Mouse (Mus musculus) gastrocnemius, adult 18-20 months (tissue): ENCODE measurements around the gene Nanos3. TPM values are rescaled to one million over a fixed set of nuclear protein-coding genes. Genes with fewer than 3 reads are reported as not detected.

Experiments
- DNase-seq: peaks from one replicate; pipeline ENCODE4 v3.0.0; 2021; ENCODE audit warnings: low spot score
- total RNA-seq, 2 experiments: library from RNA; stranded (reverse); gene quantifications; 2 replicates each; pipeline ENCODE4 v1.2.3; 2021

Nanos3 gene
- total RNA-seq, 2 experiments from 2014 or later, result 0.82 TPM; not detected in 1

- peak; percentile 82 for DNase-seq
These were observed 16.7 kb upstream of the Nanos3 start for GRCm38 (mm10) chr8:84201545-84202245.

DNA sequence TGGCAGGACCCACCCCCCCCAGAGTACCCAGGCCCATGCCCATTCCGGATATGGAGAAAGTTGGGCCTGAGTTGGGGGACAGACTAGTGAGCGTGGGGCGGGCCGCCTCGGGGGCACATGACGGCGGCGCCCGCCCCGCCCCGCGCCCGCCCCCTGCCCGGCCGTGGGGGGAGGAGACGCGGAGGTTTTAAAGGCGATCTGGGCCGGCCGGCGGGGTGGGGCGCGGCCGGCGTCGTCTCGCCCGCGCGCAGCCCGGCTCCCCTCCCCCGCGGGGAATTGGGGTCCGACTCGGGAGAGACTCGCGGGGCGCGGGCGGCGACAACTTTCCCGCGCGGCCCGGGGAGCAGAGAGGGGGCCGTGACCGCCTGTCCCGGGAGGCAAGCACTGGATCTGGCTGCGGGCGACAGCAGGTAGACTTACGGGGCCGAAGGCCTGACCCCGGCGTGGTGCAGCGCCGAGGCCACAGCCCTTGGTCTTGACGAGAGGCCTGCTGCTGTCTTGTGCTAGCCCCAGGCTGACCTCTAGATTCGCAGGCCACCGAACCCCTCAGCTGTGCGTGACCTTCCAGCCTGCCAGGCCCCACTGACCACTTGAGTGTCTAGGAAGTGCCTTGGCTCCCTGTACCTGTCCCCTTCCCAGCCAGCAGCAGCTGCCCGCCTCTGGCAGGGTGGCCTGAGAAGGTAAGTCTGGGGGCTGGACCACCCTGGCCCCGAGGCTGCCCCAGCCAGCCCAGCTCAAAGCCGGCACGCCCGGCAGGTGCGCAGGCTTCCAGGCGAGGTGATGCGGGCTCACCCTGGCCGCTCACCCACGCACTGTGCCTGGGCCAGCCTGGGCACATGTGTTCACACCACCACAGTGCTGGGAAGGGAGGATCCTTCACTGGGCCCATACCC, 15.9 kb upstream of the Nanos3 start:
- peak; percentile 84 for DNase-seq

GRCm38 (mm10) chr8:84200126-84200555, 15.1 kb upstream of the Nanos3 start:
- no peak for DNase-seq

GRCm38 (mm10) chr8:84199348-84200125, 14.5 kb upstream of the Nanos3 start:
- no peak for DNase-seq

DNA sequence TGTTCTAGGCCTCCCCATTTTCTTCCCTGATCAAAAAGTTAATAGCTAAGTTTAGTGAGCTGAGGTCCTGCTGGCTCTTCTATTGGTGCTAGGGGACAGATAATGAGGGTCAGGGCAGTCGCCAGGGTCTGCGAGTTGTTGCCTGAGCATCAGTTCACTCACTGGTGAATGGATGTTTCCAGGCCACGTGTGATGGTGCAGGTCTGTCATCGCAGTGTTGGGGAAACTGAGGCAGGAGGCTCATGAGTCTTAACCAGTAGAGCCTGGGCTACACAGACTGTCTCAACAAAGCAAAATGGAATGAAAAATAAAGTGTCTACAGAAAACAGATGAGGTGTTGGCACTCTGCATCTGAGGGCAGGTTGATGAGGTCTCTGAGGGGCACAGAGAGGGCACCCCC, 13.9 kb upstream of the Nanos3 start:
- no peak for DNase-seq

DNA sequence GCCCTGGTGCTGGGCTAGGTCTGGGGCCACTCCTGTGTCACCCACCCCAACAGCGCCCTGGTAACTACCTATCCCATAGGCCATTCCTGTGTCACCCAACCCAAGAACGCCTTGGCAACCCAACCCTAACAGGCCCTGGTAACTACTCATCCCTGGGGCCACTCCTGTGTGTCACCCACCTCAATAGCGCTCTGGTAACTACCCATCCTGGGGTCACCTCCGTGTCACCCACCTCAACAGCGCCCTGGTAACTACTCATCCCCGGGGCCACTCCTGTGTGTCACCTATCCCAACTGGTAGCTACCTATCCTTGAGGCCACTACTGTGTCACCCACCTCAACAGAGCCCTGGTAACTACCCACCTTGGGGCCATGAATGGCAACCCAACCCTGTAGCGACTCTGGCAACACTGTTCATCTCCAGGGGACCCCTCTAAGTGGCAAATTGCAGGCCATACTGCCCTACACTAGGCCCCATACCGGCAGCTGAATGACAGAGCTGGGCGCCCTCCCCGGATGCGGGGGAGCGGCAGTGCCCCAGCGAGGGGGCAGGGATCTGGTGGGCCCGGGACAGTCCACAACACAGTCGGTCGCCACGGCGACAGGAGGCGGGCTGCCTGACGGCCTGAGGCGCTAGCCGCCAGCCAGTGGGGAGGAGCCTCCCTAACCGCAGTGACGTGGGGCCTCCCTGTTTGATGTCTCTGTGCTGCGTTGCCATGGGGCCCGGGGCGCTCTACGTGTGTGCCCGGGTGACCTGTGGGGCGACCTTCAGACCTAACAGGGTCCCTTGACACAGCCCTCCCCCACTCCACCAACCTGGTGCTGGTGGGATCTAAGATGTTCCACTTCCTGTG, 13.1 kb upstream of the Nanos3 start:
- DNase-seq, result peak; percentile 92

DNA sequence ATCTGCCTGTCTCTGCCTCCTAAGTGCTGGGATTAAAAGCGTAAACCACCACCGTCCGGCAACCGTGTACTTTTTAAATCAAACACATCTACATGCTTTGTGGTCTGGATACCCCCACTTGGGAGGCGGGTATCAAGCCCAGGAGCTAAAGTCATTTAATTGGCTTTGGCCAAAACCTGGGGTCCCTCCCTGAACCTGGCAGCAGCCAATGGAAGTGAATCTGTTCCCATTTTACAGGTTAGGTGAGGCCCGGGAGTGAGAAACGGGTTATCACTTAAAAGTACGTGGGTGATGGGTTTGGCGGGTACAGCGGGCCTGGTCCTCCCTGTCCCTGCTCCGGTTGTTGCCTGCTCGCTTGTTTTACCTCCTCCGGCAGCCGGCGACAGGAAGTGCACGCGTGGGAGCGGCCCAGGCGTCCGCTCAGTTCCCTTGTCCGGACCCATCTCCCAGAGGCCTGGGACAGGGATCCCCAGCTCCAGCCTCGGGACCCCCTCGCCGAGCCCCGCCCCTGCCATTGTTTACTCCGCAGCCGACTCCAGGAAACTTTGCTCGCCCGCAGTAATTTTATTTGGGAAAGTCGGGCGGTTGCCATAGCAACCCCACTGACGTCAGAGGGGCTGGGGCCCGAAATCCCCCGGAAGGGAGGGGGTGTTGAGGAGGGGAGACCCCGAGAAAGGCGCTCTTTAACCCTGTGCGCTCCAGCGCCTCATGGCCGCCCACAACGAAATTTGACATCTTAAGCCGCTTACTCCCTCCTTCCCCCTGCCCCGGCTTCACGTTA, 12.3 kb upstream of the Nanos3 start:
- peak; percentile 90 for DNase-seq

GRCm38 (mm10) chr8:84194224-84194743, 9.3 kb upstream of the Nanos3 start:
- no peak for DNase-seq

- no peak for DNase-seq
These were observed 8.5 kb upstream of the Nanos3 start for GRCm38 (mm10) chr8:84193566-84193965.

DNA sequence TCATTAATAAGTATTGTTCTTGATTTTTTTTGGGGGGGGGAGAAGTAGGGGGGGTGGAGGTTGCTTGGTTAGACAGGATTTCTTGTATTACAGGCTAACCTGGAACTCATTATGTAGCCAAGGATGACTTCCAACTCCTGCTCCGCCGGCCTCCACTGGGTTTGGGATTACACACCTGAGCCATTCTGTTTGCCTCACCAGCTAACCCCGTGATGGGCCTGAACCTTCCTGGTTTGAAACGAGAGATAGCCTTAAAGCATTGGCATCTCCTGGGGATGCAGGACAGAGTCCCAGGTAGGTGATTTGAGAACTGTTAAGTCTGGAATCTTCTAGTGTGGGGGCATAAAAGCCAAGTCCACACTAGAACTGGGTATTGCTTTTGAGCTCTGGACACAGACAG, 8.1 kb upstream of the Nanos3 start:
- no peak for DNase-seq

DNA sequence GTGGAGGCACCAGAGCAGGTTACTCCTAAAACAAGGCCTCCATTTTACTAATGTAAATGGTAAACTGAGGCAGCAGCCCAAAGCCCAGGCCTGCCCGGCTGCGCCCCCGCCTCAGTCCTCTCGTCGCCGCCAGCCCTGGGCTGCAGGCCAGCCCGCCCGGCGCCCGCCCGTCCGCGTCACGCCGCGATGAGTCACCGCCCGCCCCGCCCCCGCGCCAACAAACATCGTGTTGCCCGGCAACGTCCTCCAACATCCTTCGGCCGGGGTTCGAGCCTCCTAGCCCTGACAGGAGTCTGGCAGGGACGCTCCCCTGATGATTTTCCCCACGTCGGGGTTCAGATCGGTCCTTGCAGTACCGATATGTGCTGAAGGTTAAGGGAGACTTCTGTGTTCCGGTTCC, 7.5 kb upstream of the Nanos3 start:
- DNase-seq, result peak; percentile 84

DNA sequence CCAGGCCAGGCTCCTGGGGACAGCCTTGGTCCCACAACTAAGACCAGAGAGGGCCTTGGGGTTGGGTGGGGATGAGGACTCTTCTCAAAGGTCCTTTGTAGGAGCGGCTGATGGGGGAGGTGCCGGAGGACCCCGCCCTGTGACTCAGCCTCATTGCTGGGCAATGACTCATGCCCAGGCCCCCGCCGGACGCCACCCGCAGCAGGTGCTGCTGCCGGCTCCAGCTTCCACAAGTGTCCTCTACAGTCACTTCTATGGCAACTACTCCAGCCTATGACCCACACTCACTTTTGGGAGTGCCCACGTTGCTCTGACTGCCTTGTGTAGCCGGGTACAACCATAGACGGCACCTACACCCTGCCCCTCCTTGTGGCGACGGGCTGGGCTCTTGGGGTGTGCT, 7.0 kb upstream of the Nanos3 start:
- DNase-seq, result peak; percentile 87

- DNase-seq, result no peak
These were observed 5.3 kb upstream of the Nanos3 start for GRCm38 (mm10) chr8:84190191-84190867.

- peak; percentile 72 for DNase-seq
These were observed 4.6 kb upstream of the Nanos3 start for GRCm38 (mm10) chr8:84189603-84190002.

DNA sequence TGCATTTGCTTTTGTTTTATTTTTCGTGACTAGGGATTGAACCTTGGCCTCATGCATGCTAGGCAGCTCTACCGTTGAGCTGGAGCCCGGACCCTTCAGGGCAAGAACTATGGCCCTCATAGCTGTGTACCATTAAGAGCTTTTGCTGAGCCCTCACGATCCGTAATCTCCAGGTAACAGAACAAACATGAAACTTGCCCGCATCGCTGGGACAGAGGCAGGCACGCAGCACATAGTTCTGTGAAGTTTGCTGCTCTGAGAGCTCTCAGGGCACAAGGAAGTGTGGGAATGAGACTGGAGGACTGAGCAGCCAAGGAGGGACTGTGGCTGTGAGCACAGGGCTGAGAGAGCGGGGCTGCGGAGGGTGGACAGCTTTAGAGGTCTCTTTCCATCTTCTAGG, 3.7 kb upstream of the Nanos3 start:
- DNase-seq, result no peak

DNA sequence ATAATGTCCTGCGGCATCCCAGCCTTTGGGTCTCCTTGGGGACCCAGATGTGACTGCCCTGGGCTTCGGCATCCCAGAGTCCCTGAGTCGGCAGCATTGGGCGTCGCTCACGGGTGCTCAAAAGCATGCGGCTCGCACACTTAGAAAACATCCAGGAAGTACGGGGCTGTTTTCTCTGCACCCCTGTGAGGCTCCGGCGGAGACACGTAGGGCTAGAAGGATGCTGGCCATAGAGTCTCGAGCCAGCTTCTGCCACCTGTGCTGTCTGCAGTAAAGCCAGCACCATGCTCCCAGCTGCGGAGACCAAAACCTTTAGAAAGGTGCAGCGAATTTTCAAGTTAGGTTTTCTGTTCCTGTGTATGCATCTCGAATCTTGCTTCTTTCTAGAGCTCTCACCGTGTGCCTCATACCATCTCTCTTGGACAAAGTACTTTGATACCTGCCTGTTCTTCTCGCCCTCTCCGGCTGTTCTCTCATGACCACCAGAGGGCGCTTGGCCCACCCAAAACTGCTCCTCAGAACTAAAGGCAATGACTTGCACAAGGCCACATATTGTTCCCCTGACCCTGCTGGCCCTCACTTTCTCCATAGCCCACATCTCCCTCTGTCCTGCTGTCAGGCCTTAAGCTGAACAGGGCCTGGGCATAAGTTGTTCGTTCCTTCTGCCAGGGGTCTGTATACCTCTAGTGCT, 2.2 kb upstream of the Nanos3 start:
- DNase-seq, result peak; percentile 61

DNA sequence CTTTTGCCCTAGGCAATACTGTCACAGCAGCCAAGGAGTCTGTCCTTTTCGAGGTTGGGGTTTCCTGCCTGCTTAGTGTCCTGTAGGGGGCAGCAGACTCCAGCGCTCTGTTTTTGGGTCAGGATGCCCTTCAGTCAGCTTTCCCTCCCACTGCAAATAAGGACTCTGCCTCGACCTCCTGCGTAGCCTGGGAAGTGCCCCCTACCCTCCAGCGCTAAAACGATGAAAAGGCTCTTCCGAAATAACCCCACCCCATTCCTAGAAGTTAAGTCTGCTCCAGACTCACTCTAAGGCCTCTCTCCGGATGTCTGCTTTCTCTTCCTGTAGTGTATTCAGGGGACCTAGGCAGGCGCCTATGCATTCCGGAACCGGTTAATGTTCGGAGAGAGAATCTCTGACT, 1.5 kb upstream of the Nanos3 start:
- DNase-seq, result peak; percentile 82
